Mouse (Mus musculus) frontal cortex, adult 2 months (tissue): ENCODE measurements around the gene Sis. TPM values are rescaled to one million over a fixed set of nuclear protein-coding genes. Genes with fewer than 3 reads are reported as not detected.

ENCODE experiments used
- DNase-seq, 2 experiments: peaks; one replicate each; pipeline ENCODE4 v3.0.0; 2022; ENCODE audit warnings: low spot score in 1 of 2; ENCODE audit errors: extremely low spot score in 1 of 2
- polyA plus RNA-seq: library from polyadenylated mRNA; depleted of rRNA; stranded (reverse); fragments of >200 nt; gene quantifications from 2 replicates; pipeline ENCODE4 v1.2.3, GENCODE M21; 2012; rRNA removed

Sis gene
- 0.04 and 0.06 TPM in 2 replicates for polyA plus RNA-seq

- DNase-seq, result no peak
These were observed at the start of gene Sis for GRCm38 (mm10) chr3:72967675-72968074. TSS of gene Sis (minus strand) at chr3:72967863.

- no peak for DNase-seq
These were observed 38.4 kb upstream of the Sis start for GRCm38 (mm10) chr3:73006045-73006444.

- no peak for DNase-seq
These were observed 35.5 kb upstream of the Sis start for GRCm38 (mm10) chr3:73002933-73003696.

- DNase-seq, result no peak
These were observed 29.9 kb upstream of the Sis start for GRCm38 (mm10) chr3:72997517-72997916.

GRCm38 (mm10) chr3:72990992-72991391 is 23.3 kb upstream of the Sis start:
- DNase-seq, result no peak

GRCm38 (mm10) chr3:72976602-72977001 is 8.9 kb upstream of the Sis start:
- no peak for DNase-seq

GRCm38 (mm10) chr3:72918919-72919526 is 48.6 kb downstream of the Sis start:
- no peak for DNase-seq

GRCm38 (mm10) chr3:72882501-72882900 is 85.2 kb downstream of the Sis start:
- no peak for DNase-seq

- no peak for DNase-seq
These were observed 99.5 kb downstream of the Sis start for GRCm38 (mm10) chr3:72868141-72868540.

GRCm38 (mm10) chr3:72858738-72859137 is 108.9 kb downstream of the Sis start:
- no peak for DNase-seq

GRCm38 (mm10) chr3:72855405-72855804 is 112.3 kb downstream of the Sis start:
- peak in 1 of 2 experiments; percentile 19 for DNase-seq

GRCm38 (mm10) chr3:72840641-72841040 is 127.0 kb downstream of the Sis start:
- DNase-seq, result no peak

Other genes with a start within 250 kb of the Sis start
- 21.3 and 23.8 TPM in 2 replicates for gene Slitrk3, start 89.9 kb upstream of the Sis start, polyA plus RNA-seq